Mouse (Mus musculus): ENCODE results near the gene Vsig10. TPM values are rescaled to one million over a fixed set of nuclear protein-coding genes. Genes with fewer than 3 reads are reported as not detected.
"Not testable (repeated sequence)": the region's sequence is repeated elsewhere in the genome, so short reads cannot be mapped to it uniquely, and the experiment has no call there.

Gene Vsig10
- polyA plus RNA-seq, 1 experiment from 2014 or later, result 9.0 TPM

DNA sequence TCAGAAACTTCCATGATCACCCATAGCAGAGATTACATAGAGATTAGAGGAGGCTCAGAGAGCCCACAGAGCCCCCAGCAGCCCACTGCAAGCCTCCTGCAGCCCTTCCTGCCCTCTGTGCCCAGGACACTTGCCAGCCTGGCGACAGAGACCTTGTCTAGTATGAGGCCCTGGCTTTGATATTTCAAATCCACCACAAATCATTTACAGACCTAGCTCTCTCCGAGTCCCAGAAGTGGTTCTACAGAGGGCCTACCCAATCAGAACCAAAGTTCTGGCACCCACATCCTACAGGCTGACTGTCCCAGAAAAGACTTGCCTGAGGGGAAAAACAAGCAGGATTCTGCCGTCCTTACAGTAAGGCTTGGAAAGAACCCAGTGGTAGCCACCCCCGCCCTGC, 33.6 kb upstream of the Vsig10 start:
- Histone ChIP-seq H3K4me3 (no peak overlapping the region), H3K27me3 (replicated peaks) (no peaks in the 10 kb centered on the region), H3K9ac (no peak overlapping the region), H3K36me3 (peaks cover 48% of the 10 kb centered on the region), H3K27ac (ENCODE audit: poor library complexity, severe bottlenecking) (no peak overlapping the region), H3K4me1 (replicated peaks) (peaks cover 34% of the 10 kb centered on the region), H3K9me3 (replicated peaks) (peaks cover 4% of the 10 kb centered on the region; the same call in 1 of the 2 replicates), H3K4me2 (no peak overlapping the region)
- no peak for ATAC-seq (ENCODE audit: insufficient number of reproducible peaks, low FRiP score)
- WGBS, result 81% methylated on average over 4 of the region's 4 CpGs

DNA sequence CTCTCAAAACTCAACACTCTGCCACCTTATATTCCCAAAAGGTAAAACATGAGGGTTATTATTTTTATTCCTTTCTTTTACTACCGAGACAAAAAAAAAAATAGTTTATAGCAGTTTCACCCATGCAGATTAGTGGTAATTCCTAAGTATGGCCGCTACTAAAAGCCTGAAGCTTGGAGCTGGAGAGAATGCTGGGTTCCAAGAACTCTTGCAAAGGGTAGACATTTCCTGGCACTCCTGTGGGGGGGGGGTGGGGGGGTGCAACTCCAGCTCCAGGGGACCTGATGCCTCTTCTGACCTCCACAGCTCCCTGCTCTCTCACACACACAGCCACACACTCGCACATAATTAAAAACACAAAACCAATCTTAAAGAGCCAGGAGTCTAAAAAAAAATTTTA, 32.6 kb upstream of the Vsig10 start:
- Histone ChIP-seq H3K4me3 (peak overlapping the region; percentile 75), H3K27ac (ENCODE audit: poor library complexity, severe bottlenecking) (no peak overlapping the region), H3K9me3 (replicated peaks) (peaks cover 4% of the 10 kb centered on the region; the same call in 1 of the 2 replicates), H3K4me1 (replicated peaks) (peaks cover 34% of the 10 kb centered on the region), H3K9ac (peak overlapping the region; percentile 92), H3K27me3 (replicated peaks) (no peaks in the 10 kb centered on the region), H3K4me2 (peak overlapping the region; percentile 89), H3K36me3 (peaks cover 41% of the 10 kb centered on the region)
- 65% methylated on average over 3 of the region's 3 CpGs for WGBS
- ATAC-seq (ENCODE audit: insufficient number of reproducible peaks, low FRiP score), result no peak

DNA sequence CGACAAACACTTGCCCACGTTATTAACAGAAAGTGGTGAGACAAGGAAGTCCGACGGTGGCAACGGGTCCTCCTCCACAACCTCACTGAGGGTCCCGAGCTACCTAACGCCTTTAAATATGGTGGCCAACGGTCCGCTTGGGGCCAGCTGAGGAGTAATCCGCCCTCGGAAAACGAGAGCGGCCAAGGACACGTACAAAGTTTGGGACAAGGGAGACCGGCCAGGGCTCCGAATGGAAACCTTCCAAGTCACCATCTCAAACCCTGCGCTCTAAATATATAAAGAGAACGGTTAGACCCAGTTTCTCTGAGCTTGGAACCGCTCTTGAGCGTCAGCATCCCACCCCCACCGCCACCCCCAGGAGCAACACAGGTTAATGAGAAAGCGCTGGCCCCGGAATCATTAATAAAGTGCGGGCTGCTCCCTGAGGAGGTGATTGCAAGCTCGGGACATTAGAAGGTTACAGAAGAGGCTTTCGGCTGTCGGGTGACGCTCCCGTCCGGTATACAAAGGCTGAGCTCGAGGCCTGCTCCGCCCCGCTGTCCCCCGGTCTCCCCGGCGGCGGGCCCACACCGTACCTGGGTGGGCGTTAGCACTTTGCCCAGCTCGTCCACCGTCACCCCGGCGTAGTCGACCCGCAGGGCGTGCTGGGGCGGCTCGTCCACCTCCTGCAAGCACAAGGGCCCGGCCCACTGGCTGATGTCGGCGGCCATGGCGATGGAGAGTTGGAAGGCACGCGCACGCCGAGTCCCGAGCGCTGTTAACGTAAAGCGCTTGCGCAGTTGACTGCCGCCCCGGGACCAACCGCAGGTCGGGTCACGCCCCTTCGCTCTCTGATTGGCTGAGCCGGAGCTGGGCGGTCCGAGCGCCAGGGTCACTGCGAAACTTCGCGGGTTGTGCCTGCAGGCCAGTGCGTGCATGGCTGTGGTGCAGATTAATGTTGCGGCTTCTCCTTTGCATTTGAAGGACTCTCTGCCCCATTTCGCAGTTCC, 31.8 kb upstream of the Vsig10 start, which contains the start of gene Pebp1:
Gene Pebp1 (minus strand): TSS at position 795 of the 992 bp plus-strand sequence.
- peaks cover 4% of the 10 kb centered on the region; the same call in 1 of the 2 replicates for H3K9me3 ChIP-seq (replicated peaks)
- H3K4me3 ChIP-seq, result peak within 1 kb of the TSS; percentile 75
- peak within 1 kb of the TSS; percentile 89 for H3K4me2 ChIP-seq
- peak within 1 kb of the TSS; percentile 63 for H3K27ac ChIP-seq (ENCODE audit: poor library complexity, severe bottlenecking)
- H3K27me3 ChIP-seq (replicated peaks), result no peaks in the 10 kb centered on the region
- under 1% methylated on average over 75 of the region's 77 CpGs for WGBS
- H3K36me3 ChIP-seq, result peaks cover 33% of the 10 kb centered on the region
- ATAC-seq (ENCODE audit: insufficient number of reproducible peaks, low FRiP score), result peak; percentile 98
- H3K9ac ChIP-seq, result peak within 1 kb of the TSS; percentile 92
- H3K4me1 ChIP-seq (replicated peaks), result peaks cover 34% of the 10 kb centered on the region

DNA sequence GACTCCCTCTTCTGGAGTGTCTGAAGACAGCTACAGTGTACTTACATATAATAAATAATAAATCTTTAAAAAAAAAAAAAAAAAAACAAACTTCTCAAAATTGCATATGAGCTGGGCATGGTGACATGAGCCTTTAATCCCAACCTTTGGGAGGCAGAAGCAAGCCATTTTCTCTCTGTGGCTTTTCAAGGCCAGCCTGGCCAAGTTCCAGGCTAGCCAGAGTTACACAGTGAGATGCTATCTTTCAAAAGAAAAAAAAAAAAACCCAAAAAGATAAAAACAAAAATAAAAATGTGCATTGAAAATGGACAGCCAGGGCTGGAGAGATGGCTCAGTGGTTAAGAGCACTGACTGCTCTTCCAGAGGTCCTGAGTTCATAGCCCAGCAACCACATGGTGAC, 29.2 kb upstream of the Vsig10 start:
- Histone ChIP-seq H3K4me3 (no peak overlapping the region), H3K9ac (no peak overlapping the region), H3K27ac (ENCODE audit: poor library complexity, severe bottlenecking) (no peak overlapping the region), H3K4me1 (replicated peaks) (peaks cover 27% of the 10 kb centered on the region), H3K9me3 (replicated peaks) (peaks cover 4% of the 10 kb centered on the region; the same call in 1 of the 2 replicates), H3K27me3 (replicated peaks) (no peaks in the 10 kb centered on the region), H3K36me3 (peaks cover 13% of the 10 kb centered on the region), H3K4me2 (no peak overlapping the region)
- no peak for ATAC-seq (ENCODE audit: insufficient number of reproducible peaks, low FRiP score)

DNA sequence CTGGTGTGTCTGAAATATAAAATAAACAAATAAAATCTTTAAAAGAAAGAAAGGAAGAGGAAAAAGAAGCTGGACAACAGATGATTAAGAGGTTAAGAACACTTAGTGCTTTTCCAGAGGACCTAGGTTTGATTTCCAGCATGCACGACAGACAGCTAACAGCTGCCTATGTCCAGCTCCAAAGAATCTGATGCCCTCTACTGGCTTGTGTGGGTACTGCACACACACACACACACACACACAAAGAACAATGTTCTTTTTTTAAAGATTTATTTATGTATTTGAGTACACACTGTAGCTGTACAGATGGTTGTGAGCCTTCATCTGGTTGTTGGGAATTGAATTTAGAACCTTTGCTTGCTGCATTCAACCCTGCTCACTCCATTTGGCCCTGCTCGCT, 28.8 kb upstream of the Vsig10 start:
- no peak overlapping the region for H3K27ac ChIP-seq (ENCODE audit: poor library complexity, severe bottlenecking)
- no peak overlapping the region for H3K4me2 ChIP-seq
- ATAC-seq (ENCODE audit: insufficient number of reproducible peaks, low FRiP score), result no peak
- no peak overlapping the region for H3K4me3 ChIP-seq
- peaks cover 4% of the 10 kb centered on the region; the same call in 1 of the 2 replicates for H3K9me3 ChIP-seq (replicated peaks)
- H3K9ac ChIP-seq, result no peak overlapping the region
- 90% methylated on average over 2 of the region's 2 CpGs for WGBS
- peaks cover 23% of the 10 kb centered on the region for H3K4me1 ChIP-seq (replicated peaks)
- H3K36me3 ChIP-seq, result peaks cover 9% of the 10 kb centered on the region
- H3K27me3 ChIP-seq (replicated peaks), result no peaks in the 10 kb centered on the region

DNA sequence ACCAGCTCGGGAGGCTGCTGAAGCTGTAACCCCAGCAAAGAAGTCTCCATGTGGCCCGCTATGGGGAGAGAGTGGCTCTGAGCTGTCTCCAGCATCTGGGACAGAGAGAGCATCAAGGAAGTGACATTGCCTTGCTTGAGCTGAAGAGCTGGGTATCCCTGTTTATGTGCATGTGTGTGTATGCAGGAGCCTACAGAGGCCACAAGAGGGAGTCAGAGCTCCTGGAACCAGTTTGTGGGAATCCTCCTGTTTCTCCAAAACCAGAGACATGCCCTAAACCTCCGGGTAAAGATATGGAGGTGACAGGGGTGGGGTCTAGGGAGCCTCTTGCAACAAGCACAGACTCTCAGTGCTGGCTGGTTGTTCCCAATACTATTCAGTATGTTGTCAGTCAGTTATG, 27.6 kb upstream of the Vsig10 start:
- Histone ChIP-seq H3K27me3 (replicated peaks) (no peaks in the 10 kb centered on the region), H3K9me3 (replicated peaks) (peaks cover 4% of the 10 kb centered on the region; the same call in 1 of the 2 replicates), H3K27ac (ENCODE audit: poor library complexity, severe bottlenecking) (no peak overlapping the region), H3K36me3 (no peaks in the 10 kb centered on the region), H3K4me1 (replicated peaks) (peaks cover 11% of the 10 kb centered on the region), H3K9ac (no peak overlapping the region), H3K4me3 (no peak overlapping the region), H3K4me2 (no peak overlapping the region)
- no peak for ATAC-seq (ENCODE audit: insufficient number of reproducible peaks, low FRiP score)
- WGBS, result 80% methylated on average over 3 of the region's 3 CpGs

DNA sequence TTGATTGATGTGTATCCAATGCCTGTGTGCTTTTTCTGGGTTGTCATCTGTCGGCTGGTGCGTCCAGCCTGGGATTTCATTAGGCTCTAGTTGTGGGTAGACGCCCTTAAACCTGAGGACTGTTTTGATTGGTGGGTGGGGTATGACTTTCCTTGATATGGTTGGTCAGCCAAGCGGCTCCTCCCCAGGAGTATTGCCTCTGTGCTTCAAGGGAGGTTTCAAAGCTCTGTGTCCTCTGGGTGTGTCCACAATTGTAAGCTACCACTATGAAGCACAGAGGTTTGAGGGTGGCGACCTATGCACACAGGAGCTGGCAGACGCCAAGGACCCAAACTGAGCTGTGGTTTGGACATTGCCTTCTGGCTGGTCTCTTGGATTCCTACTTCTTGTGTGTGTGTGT, 26.3 kb upstream of the Vsig10 start:
- no peaks in the 10 kb centered on the region for H3K36me3 ChIP-seq
- peaks cover 6% of the 10 kb centered on the region; the same call in 1 of the 2 replicates for H3K4me1 ChIP-seq (replicated peaks)
- no peaks in the 10 kb centered on the region for H3K27me3 ChIP-seq (replicated peaks)
- no peak overlapping the region for H3K27ac ChIP-seq (ENCODE audit: poor library complexity, severe bottlenecking)
- H3K9ac ChIP-seq, result no peak overlapping the region
- H3K9me3 ChIP-seq (replicated peaks), result peaks cover 4% of the 10 kb centered on the region; the same call in 1 of the 2 replicates
- H3K4me2 ChIP-seq, result no peak overlapping the region
- no peak for ATAC-seq (ENCODE audit: insufficient number of reproducible peaks, low FRiP score)
- WGBS, result 71% methylated on average over 6 of the region's 6 CpGs
- H3K4me3 ChIP-seq, result no peak overlapping the region

DNA sequence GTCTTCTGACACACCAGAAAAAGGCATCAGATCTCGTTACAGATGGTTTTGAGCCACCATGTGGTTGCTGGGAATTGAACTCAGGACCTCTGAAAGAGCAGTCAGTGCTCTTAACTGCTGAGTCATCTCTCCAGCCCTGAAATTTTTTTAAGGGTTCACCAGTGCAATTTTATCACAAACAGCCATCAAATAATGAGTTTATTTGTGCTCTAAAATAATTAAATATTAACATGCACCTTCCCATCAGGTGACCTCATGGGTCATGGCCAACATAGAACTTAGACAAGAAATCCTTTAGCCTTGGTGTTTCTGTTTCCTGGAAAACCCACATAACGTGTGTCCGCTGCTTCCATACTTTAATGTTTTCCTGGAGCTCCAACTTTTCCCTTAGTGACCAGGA, 25.1 kb upstream of the Vsig10 start:
- H3K9me3 ChIP-seq (replicated peaks); H3K36me3 ChIP-seq; H3K27ac ChIP-seq (ENCODE audit: poor library complexity, severe bottlenecking); H3K4me3 ChIP-seq; H3K27me3 ChIP-seq (replicated peaks); H3K4me2 ChIP-seq; H3K4me1 ChIP-seq (replicated peaks); H3K9ac ChIP-seq; ATAC-seq (ENCODE audit: insufficient number of reproducible peaks, low FRiP score): not testable (repeated sequence)
- WGBS, result 88% methylated on average over 3 of the region's 3 CpGs

DNA sequence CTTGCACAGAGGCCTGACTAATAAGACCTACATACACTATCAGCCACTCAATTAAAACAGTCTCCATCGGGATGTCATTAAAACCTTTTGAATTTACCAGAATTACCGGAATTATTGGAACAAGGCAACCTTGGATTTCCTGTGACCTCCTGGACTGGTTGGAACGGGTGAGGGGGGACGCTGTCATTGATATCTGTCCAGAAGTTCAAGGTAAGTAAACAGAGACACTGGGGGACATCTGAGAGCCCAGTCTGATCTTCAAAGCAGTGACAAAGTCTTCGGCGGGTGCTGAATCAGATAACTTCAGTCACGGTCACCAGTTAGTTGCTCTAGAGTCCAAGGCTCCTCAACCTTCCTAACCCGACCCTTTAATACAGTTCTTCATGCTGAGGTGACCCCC, 23.9 kb upstream of the Vsig10 start:
- Histone ChIP-seq H3K4me1 (replicated peaks) (no peaks in the 10 kb centered on the region), H3K36me3 (no peaks in the 10 kb centered on the region), H3K27me3 (replicated peaks) (no peaks in the 10 kb centered on the region), H3K4me3 (no peak overlapping the region), H3K27ac (ENCODE audit: poor library complexity, severe bottlenecking) (no peak overlapping the region), H3K4me2 (no peak overlapping the region), H3K9ac (no peak overlapping the region), H3K9me3 (replicated peaks) (peaks cover 2% of the 10 kb centered on the region; the same call in 1 of the 2 replicates)
- ATAC-seq (ENCODE audit: insufficient number of reproducible peaks, low FRiP score), result no peak
- 89% methylated on average over 8 of the region's 8 CpGs for WGBS

DNA sequence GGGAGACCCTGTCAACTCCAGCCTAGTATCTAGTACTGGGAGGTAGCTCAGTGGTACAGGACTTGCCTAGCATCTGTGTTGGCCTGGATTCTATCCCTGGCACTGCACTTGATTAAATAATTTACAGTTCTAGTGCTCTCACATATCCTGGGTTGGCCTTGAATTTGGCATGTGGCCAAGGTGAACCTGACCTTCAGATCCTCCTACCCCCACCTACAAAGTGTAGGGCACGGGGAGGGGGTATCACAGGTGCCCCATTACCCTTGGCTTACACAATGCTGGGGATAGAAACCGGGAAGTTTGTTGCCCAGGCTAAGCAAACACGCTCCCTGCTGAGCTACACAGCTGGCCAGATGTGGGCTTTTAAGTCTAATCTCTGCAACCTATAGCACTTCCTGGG, 16.0 kb upstream of the Vsig10 start:
- Histone ChIP-seq H3K27me3 (replicated peaks) (no peaks in the 10 kb centered on the region), H3K9ac (no peak overlapping the region), H3K4me1 (replicated peaks) (peaks cover 17% of the 10 kb centered on the region), H3K4me2 (no peak overlapping the region), H3K4me3 (no peak overlapping the region), H3K36me3 (no peaks in the 10 kb centered on the region), H3K9me3 (replicated peaks) (0 out of 2 replicates have a peak, but pooled peaks cover 3% of the 10 kb centered on the region), H3K27ac (ENCODE audit: poor library complexity, severe bottlenecking) (no peak overlapping the region)
- ATAC-seq (ENCODE audit: insufficient number of reproducible peaks, low FRiP score), result no peak
- WGBS, result 58% methylated on average over 3 of the region's 3 CpGs

DNA sequence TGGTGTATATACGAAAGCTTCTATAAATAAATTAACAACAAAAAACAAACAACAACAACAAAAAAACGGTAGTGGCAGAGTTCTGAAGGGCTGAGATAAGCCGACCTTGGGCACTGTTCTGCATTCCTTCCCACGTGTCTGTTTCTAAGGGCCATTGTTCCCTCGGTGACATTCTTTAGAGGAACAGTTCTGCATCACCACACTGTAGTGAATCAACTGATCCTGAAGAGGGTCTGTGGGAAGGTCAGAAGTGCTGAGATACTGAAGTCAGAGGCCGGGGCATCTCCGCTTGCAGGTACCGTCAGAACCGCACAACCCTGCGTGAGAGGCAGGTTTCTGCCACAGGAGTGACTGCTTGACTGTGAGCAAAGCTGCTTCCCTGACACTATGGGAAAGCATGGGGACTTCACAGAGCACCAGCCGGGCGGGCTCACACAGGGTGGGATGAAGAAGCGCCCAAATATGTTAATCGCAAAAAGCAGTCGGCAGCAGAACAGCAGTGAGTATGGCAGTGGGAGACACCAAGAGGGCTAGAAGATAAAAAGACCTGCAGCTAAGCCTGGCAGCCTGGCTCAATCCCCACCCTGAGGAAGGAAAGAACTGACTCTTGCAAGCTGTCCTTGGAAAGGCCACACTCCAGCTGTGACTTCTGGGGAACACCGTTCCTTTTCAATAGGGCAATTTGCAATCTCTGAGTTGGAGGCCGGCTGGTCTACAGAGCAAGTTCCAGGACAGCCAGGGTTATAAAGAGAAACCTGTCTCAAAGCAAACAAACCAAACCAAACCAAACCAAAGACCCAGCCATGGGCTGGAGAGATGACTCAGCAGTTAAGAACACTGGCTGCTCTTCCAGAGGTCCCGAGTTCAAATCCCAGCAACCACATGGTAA, 14.9 kb upstream of the Vsig10 start:
- H3K27ac ChIP-seq (ENCODE audit: poor library complexity, severe bottlenecking), result no peak overlapping the region
- 38% methylated on average over 18 of the region's 18 CpGs for WGBS

More for the DNA sequence above, 14.9 kb upstream of the Vsig10 start:
- Histone ChIP-seq H3K4me1 (replicated peaks) (peaks cover 17% of the 10 kb centered on the region), H3K4me3 (no peak overlapping the region), H3K9ac (no peak overlapping the region), H3K9me3 (replicated peaks) (0 out of 2 replicates have a peak, but pooled peaks cover 3% of the 10 kb centered on the region), H3K4me2 (no peak overlapping the region), H3K36me3 (no peaks in the 10 kb centered on the region), H3K27me3 (replicated peaks) (no peaks in the 10 kb centered on the region)
- no peak for ATAC-seq (ENCODE audit: insufficient number of reproducible peaks, low FRiP score)
